Comparison of ENCODE assay signal across 31 mouse cellular contexts in genomic region chr9:42783248-42783903, GRCm38 (mm10).
A peak's percentile ranks its signal among the peaks of the same experiment; 100 is the strongest.
DNase-seq lines count a peak whose midpoint lies in the region; ATAC-seq and TF ChIP-seq lines count a peak whose summit lies in the region.
"Had no signal": no experiment of that assay in that cellular context is flagged by ENCODE, and none has a peak within 500 bp of the region (broad histone marks: within the 10 kb centered on the region; RNA-seq: fewer than 3 reads in every experiment).

No protein-coding gene starts in this region.

- no peaks in the 10 kb centered on the region for H3K36me3 ChIP-seq in lung, postnatal 0 days (ENCODE audit: insufficient read depth, low read length)
- no peaks in the 10 kb centered on the region for H3K36me3 ChIP-seq in intestine, embryonic 15.5 days
- H3K36me3 ChIP-seq in stomach, embryonic 14.5 days (ENCODE audit: control insufficient read depth, insufficient read depth, low read length) = no peaks in the 10 kb centered on the region
- H3K36me3 ChIP-seq: forebrain, embryonic 12.5 days; heart, embryonic 10.5 days; heart, embryonic 15.5 days; kidney, embryonic 15.5 days; limb, embryonic 15.5 days; liver, embryonic 13.5 days; midbrain, embryonic 13.5 days; neural tube, embryonic 15.5 days had no signal

- TF ChIP-seq EP300 in lung, postnatal 0 days (IDR thresholded peaks at IDR 0.05) = no peak

- 32% methylated on average over 8 of the region's 8 CpGs for WGBS in lung, postnatal 0 days
- WGBS in intestine, embryonic 15.5 days = 33% methylated on average over 8 of the region's 8 CpGs
- 46% methylated on average over 8 of the region's 8 CpGs for WGBS in stomach, embryonic 14.5 days

- DNase-seq in lung, postnatal 0 days (ENCODE audit: low spot score) = peak; percentile 73
- no peak for DNase-seq in lung, adult 18-20 months
- no peak for DNase-seq in layer of hippocampus, postnatal 10 days (ENCODE audit: low spot score in 2 of 2)
- DNase-seq in right cerebral cortex, postnatal 36 days (ENCODE audit: low spot score in 2 of 2) = no peak
- DNase-seq: adrenal gland, adult 2 months; adrenal gland, postnatal 36 days; B cell, adult 2 months; cerebellum, adult 18-20 months; cerebellum, postnatal 14 days; forebrain, postnatal 0 days; gastrocnemius, postnatal 10 days; kidney, adult 11 months; kidney, postnatal 25 days; liver, embryonic 13.5 days; lung, postnatal 10 days; retina, postnatal 1 day; right cerebral cortex, postnatal 14 days; thymus, postnatal 4 days had no signal

- no peaks in the 10 kb centered on the region for H3K9me3 ChIP-seq in lung, postnatal 0 days (ENCODE audit: low read length)
- no peaks in the 10 kb centered on the region for H3K9me3 ChIP-seq in intestine, embryonic 15.5 days
- H3K9me3 ChIP-seq in stomach, embryonic 14.5 days (ENCODE audit: control insufficient read depth, low read depth, low read length) = no peaks in the 10 kb centered on the region
- H3K9me3 ChIP-seq: forebrain, embryonic 12.5 days; heart, embryonic 10.5 days; heart, embryonic 15.5 days; kidney, embryonic 15.5 days; limb, embryonic 15.5 days; liver, embryonic 13.5 days; megakaryocyte, embryonic 14.5 days; midbrain, embryonic 13.5 days; neural tube, embryonic 15.5 days had no signal

- H3K4me3 ChIP-seq in lung, postnatal 0 days (ENCODE audit: low read depth, low read length) = no peak overlapping the region
- no peak overlapping the region for H3K4me3 ChIP-seq in intestine, embryonic 15.5 days (replicated peaks)
- no peak overlapping the region for H3K4me3 ChIP-seq in stomach, embryonic 14.5 days (ENCODE audit: low read depth, low read length)
- H3K4me3 ChIP-seq: erythroblast, embryonic 14.5 days; forebrain, embryonic 12.5 days; heart, embryonic 10.5 days; heart, embryonic 15.5 days; kidney, embryonic 15.5 days; limb, embryonic 15.5 days; liver, embryonic 13.5 days; megakaryocyte, embryonic 14.5 days; midbrain, embryonic 13.5 days; neural tube, embryonic 15.5 days had no signal

- H3K4me1 ChIP-seq in lung, postnatal 0 days (ENCODE audit: insufficient read depth, low read depth, low read length) = no peaks in the 10 kb centered on the region
- H3K4me1 ChIP-seq in intestine, embryonic 15.5 days (replicated peaks) = peaks cover 10% of the 10 kb centered on the region; the same call in 1 of the 2 replicates
- H3K4me1 ChIP-seq in stomach, embryonic 14.5 days (ENCODE audit: control insufficient read depth, insufficient read depth, low read length) = 0 out of 2 replicates have a peak, but pooled peaks cover 5% of the 10 kb centered on the region
- H3K4me1 ChIP-seq: forebrain, embryonic 12.5 days; limb, embryonic 15.5 days; liver, embryonic 13.5 days; megakaryocyte, embryonic 14.5 days had no signal

- H3K9ac ChIP-seq in lung, postnatal 0 days (replicated peaks; ENCODE audit: low read depth) = no peak overlapping the region
- no peak overlapping the region for H3K9ac ChIP-seq in intestine, embryonic 15.5 days
- H3K9ac ChIP-seq in stomach, embryonic 14.5 days (replicated peaks; ENCODE audit: low read depth, low read length) = no peak overlapping the region
- H3K9ac ChIP-seq: forebrain, embryonic 12.5 days; forebrain, postnatal 0 days; heart, embryonic 15.5 days; kidney, embryonic 15.5 days; limb, embryonic 15.5 days; liver, embryonic 13.5 days; midbrain, embryonic 13.5 days; neural tube, embryonic 15.5 days had no signal

- no peaks in the 10 kb centered on the region for H3K27me3 ChIP-seq in lung, postnatal 0 days (replicated peaks; ENCODE audit: insufficient read depth, low read length)
- H3K27me3 ChIP-seq in intestine, embryonic 15.5 days (replicated peaks) = no peaks in the 10 kb centered on the region
- H3K27me3 ChIP-seq in stomach, embryonic 14.5 days (ENCODE audit: control insufficient read depth, insufficient read depth, low read length) = no peaks in the 10 kb centered on the region
- H3K27me3 ChIP-seq: liver, embryonic 13.5 days had no signal

- no peak overlapping the region for H3K4me2 ChIP-seq in lung, postnatal 0 days (replicated peaks; ENCODE audit: low read depth, low read length)
- no peak overlapping the region; the same call in 1 of the 2 replicates for H3K4me2 ChIP-seq in intestine, embryonic 15.5 days (replicated peaks)
- H3K4me2 ChIP-seq in stomach, embryonic 14.5 days (replicated peaks; ENCODE audit: low read depth, low read length) = no peak overlapping the region
- H3K4me2 ChIP-seq: forebrain, embryonic 12.5 days; heart, embryonic 15.5 days; kidney, embryonic 15.5 days; limb, embryonic 15.5 days; liver, embryonic 13.5 days; midbrain, embryonic 13.5 days; neural tube, embryonic 15.5 days had no signal

- TF ChIP-seq CTCF in lung, postnatal 0 days (IDR thresholded peaks at IDR 0.05) = no peak

- H3K27ac ChIP-seq in lung, postnatal 0 days (ENCODE audit: low read length) = 0 out of 2 replicates have a peak overlapping the region, but pooled peaks have one; percentile 29
- peak overlapping the region; percentile 2 for H3K27ac ChIP-seq in intestine, embryonic 15.5 days
- no peak overlapping the region for H3K27ac ChIP-seq in stomach, embryonic 14.5 days (ENCODE audit: low read length)
- H3K27ac ChIP-seq: forebrain, embryonic 12.5 days; heart, embryonic 10.5 days; heart, embryonic 15.5 days; kidney, embryonic 15.5 days; limb, embryonic 15.5 days; liver, embryonic 13.5 days; midbrain, embryonic 13.5 days; neural tube, embryonic 15.5 days had no signal

- ATAC-seq in lung, postnatal 0 days = peak; percentile 92
- peak; percentile 84 for ATAC-seq in intestine, embryonic 15.5 days
- ATAC-seq in stomach, embryonic 14.5 days (ENCODE audit: insufficient number of reproducible peaks, insufficient read depth, low FRiP score, low read depth) = 0 out of 2 replicates have a peak, but pooled peaks have one; percentile 61
- ATAC-seq: activated CD4-positive, CD25-positive, alpha-beta regulatory T cell, adult 4 months; forebrain, postnatal 0 days; hindbrain, embryonic 16.5 days; midbrain, embryonic 13.5 days had no signal
